Mouse (Mus musculus): ENCODE results near the gene Aars2.

The Aars2 gene

DNA sequence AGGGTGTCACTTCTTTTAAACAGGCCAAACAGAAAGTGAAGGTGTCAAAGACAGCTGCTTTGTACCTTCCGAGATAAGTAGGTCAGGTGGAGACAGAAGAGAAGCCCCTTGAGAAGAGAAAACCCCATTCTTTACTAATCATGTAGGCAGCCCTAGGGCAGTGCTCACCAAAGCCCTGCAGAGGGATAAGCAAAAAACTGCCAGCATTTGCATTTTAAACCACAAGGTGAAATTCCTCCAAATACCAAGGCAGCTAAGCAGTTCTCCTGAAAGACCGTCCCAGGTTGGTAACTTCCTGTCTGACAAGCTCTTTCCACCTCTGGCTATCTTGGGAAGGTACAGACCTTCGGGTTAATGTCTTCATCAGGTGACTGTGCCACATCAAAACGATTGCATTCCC lies 4.3 kb upstream of the Aars2 start:
- no peak for DNase-seq

DNA sequence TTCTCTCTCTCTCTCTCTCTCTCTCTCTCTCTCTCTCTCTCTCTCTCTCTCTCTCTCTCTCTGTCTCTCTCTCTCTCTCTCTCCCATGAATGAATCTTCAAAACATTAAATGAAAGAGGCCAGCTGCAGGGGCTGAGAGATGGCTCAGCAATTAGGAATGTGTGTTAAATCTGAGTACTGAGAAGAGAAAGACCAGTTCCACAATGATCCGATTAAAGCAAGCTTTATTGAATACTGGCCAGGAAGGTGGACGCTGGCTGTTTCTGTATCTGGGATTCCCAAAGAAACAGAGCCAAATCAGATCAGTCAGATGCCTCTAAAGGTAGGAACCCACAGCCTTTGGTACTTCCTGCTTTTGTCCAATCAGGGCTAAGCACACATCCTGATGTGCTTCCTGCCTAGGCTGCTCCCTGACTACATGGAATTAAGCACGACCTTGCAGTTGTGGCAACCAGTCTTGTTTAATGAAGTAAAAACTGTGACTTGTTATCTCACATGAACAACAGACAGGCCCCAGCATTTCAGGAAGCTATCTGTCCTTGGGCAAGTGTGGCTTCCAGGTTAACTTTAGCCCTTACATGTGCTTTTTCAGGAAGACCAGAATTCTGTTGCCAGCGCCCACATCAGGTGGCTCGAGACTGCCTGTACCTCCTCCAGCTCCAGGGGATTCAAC lies 3.2 kb upstream of the Aars2 start:
- no peak for DNase-seq

DNA sequence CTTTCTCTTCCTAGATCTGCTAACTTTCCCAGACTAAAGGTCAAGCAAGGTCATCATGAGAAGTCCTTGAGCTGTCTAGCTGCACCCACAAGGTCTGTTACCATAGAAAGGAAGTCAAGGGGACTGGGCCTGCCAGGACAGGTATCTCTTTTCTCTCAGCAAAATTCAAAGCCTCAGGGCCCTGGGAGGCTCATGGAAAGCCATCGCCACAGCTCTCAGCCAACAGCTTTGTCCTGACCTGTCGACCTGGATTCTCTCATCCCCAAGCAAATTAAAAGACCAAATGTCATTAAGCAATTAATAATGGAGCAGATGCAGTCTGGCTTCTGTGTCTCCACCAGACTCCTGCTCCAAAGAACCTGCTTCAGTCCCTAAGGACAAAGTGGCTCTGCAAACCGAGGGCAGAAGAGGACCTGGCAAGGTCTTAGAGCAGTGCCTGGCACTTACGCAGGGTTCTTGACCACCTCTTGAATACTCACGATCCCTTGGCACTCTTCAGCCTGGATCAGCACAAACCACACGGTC lies 638 bp upstream of the Aars2 start:
- DNase-seq = no peak

DNA sequence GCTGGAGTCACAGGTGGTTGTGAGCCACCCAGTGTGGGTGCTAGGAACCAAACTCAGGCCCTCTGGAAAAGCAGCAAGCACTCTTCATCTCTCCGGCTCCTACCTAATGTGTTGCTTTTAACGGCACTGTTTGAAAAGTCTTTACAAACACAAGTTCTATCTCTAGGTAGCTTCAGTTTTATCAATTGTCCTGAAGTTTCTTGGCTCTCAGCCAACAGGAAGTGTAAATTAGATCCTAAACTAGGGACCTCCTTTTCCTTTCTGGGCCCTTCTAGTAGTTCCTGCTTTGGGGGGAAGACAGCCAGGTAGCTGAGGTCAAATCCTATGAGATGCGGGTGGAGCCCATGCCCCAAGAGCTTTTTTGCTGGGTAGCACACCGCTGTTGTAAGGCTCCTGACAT lies 4.2 kb downstream of the Aars2 start:
- DNase-seq = no peak

DNA sequence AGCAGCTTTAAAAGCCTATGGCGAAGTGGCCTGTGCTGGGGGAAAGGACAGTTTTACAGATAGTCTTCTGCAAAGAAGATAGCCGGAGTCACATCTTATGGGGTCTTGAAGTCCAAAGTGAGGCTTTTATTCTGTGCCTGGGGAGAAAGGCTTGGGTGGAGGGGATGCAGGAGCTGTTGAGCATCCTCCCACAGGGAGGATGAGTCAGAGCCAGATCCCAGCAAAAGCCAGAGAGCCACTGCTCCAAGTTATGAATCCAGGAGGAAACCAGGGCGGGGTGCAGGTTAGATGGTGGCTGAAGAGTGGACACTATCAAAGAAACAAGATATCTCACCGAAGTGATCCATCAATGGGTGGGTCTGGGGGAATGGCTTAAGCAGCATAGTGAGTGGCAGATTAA lies 5.1 kb downstream of the Aars2 start:
- no peak for DNase-seq

DNA sequence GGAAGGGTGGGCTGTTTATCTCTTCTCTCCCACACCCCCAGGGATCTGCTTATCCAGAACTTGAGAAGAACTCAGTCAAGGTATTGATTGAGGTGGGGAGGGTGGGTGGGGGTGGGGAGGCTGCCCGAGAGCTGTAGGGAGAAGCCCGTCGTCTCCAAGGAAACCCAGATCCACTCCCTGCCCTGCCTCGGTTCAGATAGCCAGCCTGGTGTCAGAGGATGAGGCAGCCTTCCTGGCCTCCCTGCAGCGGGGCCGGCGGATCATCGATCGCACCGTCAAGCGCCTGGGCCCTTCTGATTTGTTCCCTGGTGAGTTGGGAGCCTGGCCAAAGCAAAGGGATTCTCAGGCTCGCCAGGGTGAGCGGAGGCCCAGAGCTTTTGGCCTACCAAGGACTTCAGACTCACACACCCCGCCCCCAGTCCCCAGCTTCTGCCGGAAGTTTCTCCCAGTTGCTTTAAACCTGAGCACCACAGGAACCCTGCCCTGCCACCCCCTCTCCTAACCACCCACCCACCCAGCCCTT lies 8.6 kb downstream of the Aars2 start:
- DNase-seq = no peak

DNA sequence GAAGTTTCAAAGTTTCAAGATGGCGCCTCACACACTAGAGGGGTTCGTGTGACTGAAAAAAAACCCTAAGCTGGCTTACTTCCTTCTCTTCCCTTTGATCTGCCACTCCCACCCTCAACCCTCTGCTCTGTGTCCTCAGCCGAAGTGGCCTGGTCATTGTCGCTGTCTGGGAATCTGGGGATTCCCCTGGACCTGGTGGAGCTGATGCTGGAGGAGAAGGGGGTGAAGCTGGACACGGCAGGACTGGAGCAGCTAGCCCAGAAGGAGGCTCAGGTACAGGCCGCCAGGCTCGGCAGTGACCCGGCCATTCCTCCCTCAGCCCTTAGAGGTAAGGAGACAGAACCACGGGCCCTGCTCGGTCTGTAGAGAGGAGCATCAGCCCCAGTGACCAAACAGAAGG lies 9.2 kb downstream of the Aars2 start:
- DNase-seq = no peak

DNA sequence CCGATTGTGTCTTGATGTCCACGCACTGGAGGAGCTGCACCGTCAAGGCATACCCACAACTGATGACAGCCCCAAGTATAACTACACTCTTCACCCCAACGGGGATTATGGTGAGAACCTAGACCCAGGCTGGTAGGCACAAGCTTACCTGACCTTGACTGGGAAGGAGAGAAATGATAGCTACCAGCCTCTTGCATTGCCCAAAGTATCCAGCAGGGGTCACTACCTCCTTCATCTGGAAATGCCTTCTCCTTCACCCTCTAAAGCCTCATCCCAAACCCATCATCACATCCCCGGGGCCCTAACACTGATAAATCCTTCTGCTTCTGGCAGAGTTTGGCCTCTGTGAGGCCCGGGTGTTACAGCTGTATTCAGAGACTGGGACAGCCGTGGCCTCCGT lies 9.8 kb downstream of the Aars2 start:
- peak; percentile 55 to 89 for DNase-seq

DNA sequence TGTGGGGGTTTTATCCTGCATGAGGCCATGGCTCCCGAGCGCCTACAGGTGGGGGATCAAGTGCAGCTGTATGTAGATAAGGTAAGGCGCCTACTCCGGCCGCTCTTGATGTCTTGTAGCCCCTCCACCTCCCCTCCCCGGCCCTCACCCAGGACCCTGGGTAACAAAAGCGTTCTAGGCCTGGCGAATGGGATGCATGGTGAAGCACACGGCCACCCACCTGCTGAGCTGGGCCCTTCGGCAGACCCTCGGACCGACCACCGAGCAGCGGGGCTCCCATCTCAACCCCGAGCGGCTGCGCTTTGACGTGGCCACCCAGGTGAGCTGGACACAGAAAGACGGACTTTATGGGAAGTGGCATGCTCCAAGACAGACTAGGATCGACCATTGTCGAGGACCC lies 10.5 kb downstream of the Aars2 start:
- no peak for DNase-seq

DNA sequence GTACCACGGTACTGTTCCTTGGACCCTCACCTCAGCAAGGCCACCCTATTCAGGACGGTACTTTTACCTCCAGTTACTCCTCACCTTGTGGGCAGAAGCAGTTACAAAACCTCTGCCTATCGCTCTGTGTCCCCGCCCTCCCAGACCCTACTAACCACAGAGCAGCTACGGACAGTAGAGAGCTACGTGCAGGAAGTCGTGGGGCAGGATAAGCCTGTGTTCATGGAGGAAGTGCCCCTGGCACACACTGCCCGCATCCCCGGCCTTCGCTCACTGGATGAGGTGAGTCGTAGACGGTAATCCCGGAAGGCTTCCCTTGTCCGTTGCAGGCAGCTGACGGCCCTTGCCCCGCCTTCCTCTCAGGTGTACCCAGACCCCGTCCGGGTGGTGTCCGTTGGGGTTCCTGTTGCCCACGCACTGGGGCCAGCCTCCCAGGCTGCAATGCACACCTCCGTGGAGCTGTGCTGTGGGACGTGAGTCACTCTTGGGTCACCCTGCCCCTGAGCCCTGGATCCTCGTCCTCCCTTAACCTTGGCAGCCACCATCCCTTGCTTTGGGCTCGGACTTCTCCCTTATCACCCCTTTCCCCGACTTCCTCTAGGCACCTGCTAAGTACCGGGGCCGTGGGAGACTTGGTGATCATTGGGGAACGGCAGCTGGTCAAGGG lies 11.0 kb downstream of the Aars2 start:
- DNase-seq = no peak

DNA sequence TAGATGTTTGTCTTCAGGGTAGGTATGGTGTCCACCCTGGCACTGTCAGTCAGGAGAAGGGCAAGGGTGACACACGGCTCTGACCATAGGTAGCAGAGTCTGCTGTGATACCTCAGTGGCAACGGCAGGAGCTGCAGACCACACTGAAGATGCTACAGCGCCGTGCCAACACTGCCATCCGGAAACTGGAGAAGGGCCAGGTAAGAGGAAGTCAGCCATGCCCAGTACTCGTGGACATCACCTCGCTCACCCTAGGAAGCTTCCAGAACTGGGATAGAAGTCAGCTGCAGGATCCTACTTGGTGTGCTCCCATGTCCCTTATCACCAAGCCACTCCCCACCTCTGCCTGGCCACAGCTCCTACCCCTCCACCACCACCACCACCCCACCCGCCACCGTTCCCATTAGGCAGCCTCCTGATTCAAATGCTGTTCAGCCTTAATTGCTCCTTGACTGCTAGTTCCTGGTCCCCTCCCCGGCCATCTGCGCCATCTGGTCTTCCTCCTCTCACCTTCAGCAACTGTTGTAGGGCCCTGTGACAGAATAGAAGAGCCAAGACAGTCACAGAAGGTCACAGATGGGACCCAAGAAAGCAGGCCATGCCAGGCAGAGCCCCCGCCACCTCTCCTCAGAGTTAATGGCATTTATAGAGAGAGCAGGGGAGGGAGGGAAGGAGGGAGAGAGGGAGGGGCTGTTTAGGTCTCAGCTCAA lies 12.3 kb downstream of the Aars2 start:
- DNase-seq = no peak

DNA sequence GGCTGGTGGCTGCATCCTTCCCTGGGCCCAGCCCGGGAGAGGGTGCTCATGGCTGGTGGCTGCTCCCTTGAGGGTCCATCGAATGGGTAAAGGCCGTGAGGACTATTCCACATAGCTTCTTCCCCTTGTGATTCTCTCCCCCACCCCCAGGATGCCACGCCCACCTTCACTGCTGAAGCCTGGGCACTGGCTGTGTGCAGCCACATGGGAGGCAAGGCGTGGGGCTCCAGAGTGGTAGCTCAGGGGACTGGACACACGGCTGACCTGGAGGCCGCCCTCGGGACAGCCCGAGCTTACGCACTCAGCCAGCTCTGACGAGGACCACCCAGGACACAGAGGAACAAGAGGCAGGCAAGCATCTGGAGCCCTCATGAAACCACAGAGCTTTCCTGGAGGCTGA lies 13.5 kb downstream of the Aars2 start:
- no peak for DNase-seq

DNA sequence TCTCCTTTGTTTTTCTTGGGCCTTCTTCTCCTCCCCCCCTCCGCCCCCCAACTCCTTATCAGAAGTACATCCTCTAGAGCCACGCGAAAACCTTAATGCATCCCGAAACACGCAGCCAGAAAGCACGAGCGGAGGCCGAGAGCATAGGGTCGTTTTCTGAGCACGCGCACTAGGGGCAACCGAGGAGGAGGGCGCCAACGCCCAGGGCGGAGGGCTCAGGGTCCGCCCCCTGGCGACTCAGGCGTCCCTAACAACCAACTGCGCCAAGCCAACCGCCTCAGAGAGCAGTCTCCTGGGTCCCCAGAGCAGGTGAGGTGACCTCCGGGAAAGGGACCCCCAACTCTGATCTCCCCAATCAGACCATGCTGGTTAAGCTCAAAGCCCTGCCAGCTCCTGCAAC lies 16.6 kb downstream of the Aars2 start, which contains the start of gene Tcte1:
Tcte1 (plus strand) TSS at position 172 of the 400 bp plus-strand sequence.
- DNase-seq = no peak

DNA sequence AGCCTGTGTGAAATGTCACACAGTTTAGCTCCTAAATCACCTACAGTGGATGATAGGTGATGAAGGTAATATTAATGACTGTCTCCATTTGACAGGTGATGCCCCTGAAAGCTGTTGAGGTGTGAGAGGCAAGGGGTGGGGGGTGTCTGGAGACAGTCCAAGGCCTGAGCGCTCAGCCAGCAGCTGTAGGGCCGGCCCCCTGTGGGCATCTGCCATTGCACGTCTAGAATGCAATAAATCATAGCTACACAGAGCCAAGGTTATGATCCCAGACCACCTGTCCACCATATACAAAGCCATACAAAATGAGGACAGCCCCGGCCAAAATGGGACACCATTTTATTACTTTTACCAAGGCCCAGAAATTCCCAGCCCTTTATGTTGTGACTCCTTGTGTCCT lies 18.3 kb downstream of the Aars2 start:
- no peak for DNase-seq

DNA sequence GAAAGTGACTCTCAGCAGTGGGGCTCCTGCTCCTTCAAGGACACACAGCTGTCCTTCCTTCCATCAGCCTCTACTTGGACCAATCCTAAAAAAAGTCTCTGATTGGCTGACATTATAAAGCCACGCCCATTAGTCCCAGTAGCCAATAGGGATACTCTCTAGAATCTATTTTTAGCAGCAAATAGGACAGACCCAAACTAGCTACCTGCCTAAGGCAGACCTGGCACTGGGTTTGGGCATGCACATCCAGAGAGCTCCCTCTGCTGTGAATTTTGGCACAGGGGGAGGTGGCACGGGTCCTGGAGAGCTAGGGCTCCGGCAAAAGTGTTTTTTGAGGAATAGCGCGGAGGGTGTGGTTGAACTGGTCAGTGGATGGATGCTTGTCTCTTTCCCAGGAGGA lies 19.9 kb downstream of the Aars2 start:
- peak; percentile 54 to 58 for DNase-seq

DNA sequence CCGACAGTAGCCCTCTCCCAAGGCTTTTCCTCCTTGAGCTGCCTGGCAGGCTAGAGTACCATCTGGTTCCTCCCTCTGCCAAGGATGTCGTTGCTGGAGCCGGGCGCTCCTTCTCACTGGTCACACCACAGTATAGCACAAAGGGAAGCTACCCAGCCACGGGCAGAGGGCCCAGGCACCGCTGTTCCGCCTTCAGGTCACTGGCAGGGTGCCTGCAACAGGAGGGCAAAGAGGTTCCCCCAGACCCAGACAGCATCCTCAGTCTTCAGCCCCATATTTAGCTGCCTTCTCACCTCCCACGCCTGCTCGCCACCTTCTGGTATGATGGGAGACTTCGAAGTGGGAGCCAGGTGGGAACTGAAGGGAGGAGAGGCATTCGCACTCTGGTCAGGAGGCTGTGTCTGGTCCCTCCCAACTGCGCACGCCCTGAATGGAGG lies 23.7 kb downstream of the Aars2 start:
- DNase-seq = no peak

DNA sequence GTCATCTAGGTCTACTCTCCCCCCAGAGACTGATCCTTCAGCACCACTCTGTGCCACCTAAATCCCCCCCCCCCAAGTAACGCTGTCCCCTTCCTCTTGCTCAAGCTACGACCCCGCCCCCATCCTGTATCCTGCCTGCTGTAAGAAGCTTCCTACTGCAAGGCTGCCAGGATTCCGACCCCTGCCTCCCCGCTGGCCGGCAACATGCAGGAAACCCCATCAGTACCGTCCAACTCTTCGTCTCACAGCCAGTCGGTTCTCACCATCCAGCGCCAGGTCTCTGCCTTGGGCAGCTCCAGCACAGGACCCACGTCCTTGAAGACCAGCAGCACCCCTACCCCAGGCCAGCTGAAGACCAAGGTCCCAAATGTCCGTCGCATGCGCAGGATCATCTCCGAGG lies 26.3 kb downstream of the Aars2 start:
- no peak for DNase-seq

DNA sequence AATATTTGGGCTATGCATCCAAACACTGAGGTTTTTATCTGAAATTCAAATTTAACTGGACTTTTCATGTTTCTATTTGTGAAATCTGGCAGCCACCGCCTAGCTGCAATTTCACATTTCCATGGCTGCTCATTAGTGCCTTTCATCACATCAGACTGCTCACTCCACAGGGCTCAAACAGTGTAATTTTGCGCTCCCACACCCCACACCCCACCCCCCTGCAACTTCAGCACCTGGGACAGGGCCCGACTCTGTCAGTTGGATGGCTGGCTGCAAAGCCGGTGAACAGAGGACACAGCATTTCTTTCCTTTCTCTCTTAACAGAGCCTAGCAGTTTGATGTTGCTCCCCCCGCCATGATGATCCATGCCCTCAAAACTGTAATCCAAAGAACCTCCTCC lies 29.6 kb downstream of the Aars2 start:
- DNase-seq = peak in 1 of 2 experiments; percentile 56

DNA sequence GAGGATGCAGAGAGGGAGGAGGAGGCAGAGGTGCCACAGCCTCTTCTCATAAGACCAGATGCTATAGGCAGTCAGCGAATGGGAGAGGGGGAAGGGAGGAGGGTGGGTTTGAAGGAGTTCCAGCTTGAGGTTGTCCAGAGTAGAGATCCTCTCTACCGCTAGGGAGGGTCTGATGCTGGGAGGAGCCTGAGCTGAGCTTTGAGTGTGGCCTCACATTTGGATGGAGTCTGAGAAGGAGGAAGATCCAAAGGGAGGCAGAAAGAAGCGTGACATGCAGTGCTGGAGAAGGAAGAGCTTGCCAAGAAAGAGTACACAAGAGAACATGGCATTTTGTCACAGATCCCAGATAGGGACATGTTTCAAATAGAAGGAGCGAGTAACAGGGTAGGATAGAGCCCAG lies 31.8 kb downstream of the Aars2 start:
- no peak for DNase-seq

DNA sequence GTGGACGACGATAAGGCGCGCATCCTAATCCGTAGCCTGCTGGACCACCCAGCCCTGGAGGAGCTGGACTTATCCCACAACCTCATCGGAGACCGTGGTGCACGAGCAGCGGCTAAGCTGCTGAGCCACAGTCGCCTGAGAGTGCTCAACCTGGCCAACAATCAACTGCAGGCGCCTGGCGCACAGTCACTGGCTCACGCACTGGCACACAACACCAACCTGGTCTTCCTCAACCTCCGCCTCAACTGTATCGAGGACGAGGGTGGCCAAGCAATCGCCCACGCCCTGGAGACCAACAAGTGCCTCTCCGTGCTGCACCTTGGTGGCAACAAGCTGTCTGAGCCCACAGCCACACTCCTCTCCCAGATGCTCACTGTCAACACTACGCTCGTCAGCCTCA lies 33.0 kb downstream of the Aars2 start:
- no peak for DNase-seq

DNA sequence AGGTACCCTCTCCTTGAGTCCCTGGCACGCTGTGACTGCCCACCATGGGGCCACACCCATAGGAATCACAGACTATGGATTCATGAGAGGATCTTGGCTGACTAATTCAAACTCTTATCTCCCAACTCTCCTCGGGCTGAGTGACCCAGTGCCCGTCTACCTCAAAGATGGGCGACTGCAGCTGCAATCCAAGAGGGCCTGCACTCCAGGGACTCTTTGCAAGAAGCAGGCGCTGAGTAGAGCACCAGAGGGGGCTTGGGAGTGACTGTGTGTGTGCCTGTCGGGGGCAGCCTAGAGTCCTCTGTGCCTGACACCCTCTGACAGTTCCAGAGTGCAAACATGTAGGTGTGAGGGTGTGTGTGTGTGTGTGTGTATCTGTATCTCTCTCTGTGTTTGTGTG lies 35.5 kb downstream of the Aars2 start:
- DNase-seq = no peak

DNA sequence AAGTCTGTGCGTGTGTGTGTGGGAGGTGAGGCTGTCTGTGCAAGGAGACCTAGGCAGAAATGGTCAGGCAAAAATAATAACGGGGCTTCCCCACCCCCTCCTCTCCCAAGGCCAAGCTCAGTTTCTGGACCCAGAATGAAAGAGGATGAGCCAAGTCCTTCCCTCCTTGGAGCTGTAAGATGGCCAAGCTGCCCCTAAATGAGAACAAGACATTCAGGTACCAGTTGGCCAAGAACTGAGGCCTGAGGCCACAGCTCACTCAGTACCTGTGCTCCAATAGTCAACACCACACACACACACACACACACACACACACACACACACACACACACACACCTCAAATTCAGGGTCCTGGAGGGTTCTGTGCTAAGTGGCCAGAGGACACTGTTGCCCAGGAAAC lies 36.1 kb downstream of the Aars2 start:
- DNase-seq = no peak

DNA sequence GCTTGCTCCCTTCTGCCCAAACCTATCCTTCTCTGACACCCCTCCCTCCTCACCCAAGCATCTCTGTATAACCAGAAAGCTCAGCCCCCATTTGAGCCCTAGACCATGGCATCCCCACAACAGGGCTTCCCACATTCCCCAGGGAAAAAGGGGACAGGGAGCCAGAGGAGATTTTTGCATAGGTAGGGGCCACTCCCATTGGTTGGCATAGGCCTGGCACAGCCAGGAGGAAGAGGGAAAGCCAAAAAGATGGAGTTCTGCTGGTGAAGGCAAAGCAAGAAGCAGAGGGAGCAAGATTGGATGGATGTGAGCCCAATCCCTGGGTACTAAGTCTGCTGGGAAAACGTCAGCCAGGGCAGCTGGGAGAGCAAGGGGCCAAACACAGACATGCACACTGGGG lies 36.5 kb downstream of the Aars2 start:
- no peak for DNase-seq
